In genomic region chr4:94803187-94803586, GRCm38 (mm10) we compare ENCODE assay signal across 12 mouse cellular contexts.
DNase-seq lines count a peak whose midpoint lies in the region; ATAC-seq and TF ChIP-seq lines count a peak whose summit lies in the region.
"Had no signal": no experiment of that assay in that cellular context is flagged by ENCODE, and none has a peak within 500 bp of the region (broad histone marks: within the 10 kb centered on the region; RNA-seq: fewer than 3 reads in every experiment).

No protein-coding gene starts in this region.

- no peaks in the 10 kb centered on the region for H3K27me3 ChIP-seq in kidney, adult 2 months (replicated peaks; ENCODE audit: control insufficient read depth, insufficient read depth, low read length)
- H3K27me3 ChIP-seq: embryonic facial prominence, embryonic 13.5 days; liver, embryonic 13.5 days; stomach, embryonic 15.5 days had no signal

- intact Hi-C loops in gastrocnemius, postnatal 14 days (cut with DNase I; ENCODE audit: low total_unique reads): no loop called here

- peak; percentile 21 for DNase-seq in kidney, adult 2 months
- DNase-seq in kidney, adult 18-20 months: no peak
- peak; percentile 82 for DNase-seq in NIH3T3 (ENCODE audit: low read depth)
- DNase-seq in gastrocnemius, postnatal 14 days: peak; percentile 35
- DNase-seq in heart, postnatal 4 days: peak; percentile 76
- no peak for DNase-seq in right cerebral cortex, postnatal 14 days
- DNase-seq in cerebellum, adult 11 months: no peak
- DNase-seq: liver, embryonic 13.5 days had no signal

- no peak for TF ChIP-seq POLR2A in kidney, adult 2 months (IDR thresholded peaks at IDR 0.05; ENCODE audit: low read depth, low read length)

- no peak for TF ChIP-seq CTCF in kidney, adult 2 months (conservative IDR thresholded peaks at IDR 0.05; ENCODE audit: insufficient read depth, insufficient read length, low read depth, low read length)

- no peaks in the 10 kb centered on the region for H3K36me3 ChIP-seq in kidney, adult 2 months (ENCODE audit: control insufficient read depth, insufficient read depth, low read length)
- H3K36me3 ChIP-seq: embryonic facial prominence, embryonic 13.5 days; liver, embryonic 13.5 days; stomach, embryonic 15.5 days had no signal

- H3K4me1 ChIP-seq in kidney, adult 2 months (ENCODE audit: control insufficient read depth, insufficient read depth, low read length): no peaks in the 10 kb centered on the region
- H3K4me1 ChIP-seq: embryonic facial prominence, embryonic 13.5 days; liver, embryonic 13.5 days; stomach, embryonic 15.5 days had no signal

- H3K27ac ChIP-seq in kidney, adult 2 months (ENCODE audit: insufficient read depth, low read depth, low read length): no peak overlapping the region
- H3K27ac ChIP-seq: embryonic facial prominence, embryonic 13.5 days; liver, embryonic 13.5 days; stomach, embryonic 15.5 days had no signal

- no peak for ATAC-seq in cerebellum, adult (ENCODE audit: insufficient number of reproducible peaks, low FRiP score, low TSS enrichment)
- ATAC-seq: CD4-positive, CD25-positive, alpha-beta regulatory T cell, adult 4 months had no signal

- no peak overlapping the region for H3K4me3 ChIP-seq in kidney, adult 2 months (ENCODE audit: insufficient read depth, low read depth, low read length)
- H3K4me3 ChIP-seq: embryonic facial prominence, embryonic 13.5 days; liver, embryonic 13.5 days; stomach, embryonic 15.5 days had no signal

- WGBS in kidney, adult 2 months: 67% methylated on average over 1 of the region's 1 CpGs

Comparison
In these comparisons a context has a peak if more than half of its experiments do, and no peak if none do; other contexts are left out.
1. DNase-seq: peak in kidney, adult 2 months (single experiment), NIH3T3 (single experiment), gastrocnemius, postnatal 14 days (single experiment) and heart, postnatal 4 days (single experiment); none in kidney, adult 18-20 months (single experiment), right cerebral cortex, postnatal 14 days (single experiment) and cerebellum, adult 11 months (single experiment).